Mouse (Mus musculus): ENCODE measurements around the gene Mrpl17. TPM values are rescaled to one million over a fixed set of nuclear protein-coding genes. Genes with fewer than 3 reads are reported as not detected.
A peak's percentile ranks its signal among the peaks of the same experiment; 100 is the strongest.
"Not testable (repeated sequence)": the region's sequence is repeated elsewhere in the genome, so short reads cannot be mapped to it uniquely, and the experiment has no call there.

The Mrpl17 gene
- 554 TPM for polyA plus RNA-seq (2012; fragmentation: generic; extraction: Trizol)
- long read RNA-seq, experiment 1, full-length matches to known transcripts: 138 of 148 reads
- long read RNA-seq, experiment 1, partial matches to known transcripts: 6 of 148 reads
- long read RNA-seq, experiment 1, other reads (novel, unspliced or antisense): 4 of 148 reads
- long read RNA-seq, experiment 2, full-length matches to known transcripts: 57 of 58 reads
- long read RNA-seq, experiment 2, partial matches to known transcripts: 0 of 58 reads
- long read RNA-seq, experiment 2, other reads (novel, unspliced or antisense): 1 of 58 reads

GRCm38 (mm10) chr7:105810877-105811489 is at the start of gene Mrpl17:
Gene Mrpl17, minus strand, starts transcription at chr7:105811099.
- peak within 1 kb of the TSS; percentile 82 for H3ac ChIP-seq (ENCODE audit: control insufficient read depth, insufficient read length, low read depth)
- no peaks in the 10 kb centered on the region for H3K27me3 ChIP-seq (ENCODE audit: control insufficient read depth, insufficient read depth, insufficient read length)
- peaks cover 19% of the 10 kb centered on the region for H3K36me3 ChIP-seq (ENCODE audit: control insufficient read depth, insufficient read depth)
- TF ChIP-seq MAX (IDR thresholded peaks at IDR 0.05) (peak; percentile 29), MYOG (IDR thresholded peaks at IDR 0.05; ENCODE audit: control insufficient read depth, extremely low read depth, insufficient read length) (no peak), CEBPB (IDR thresholded peaks at IDR 0.05; ENCODE audit: low read depth) (no peak), USF1 (IDR thresholded peaks at IDR 0.05; ENCODE audit: low read depth) (no peak), FOSL1 (IDR thresholded peaks at IDR 0.05; ENCODE audit: insufficient read depth, low read length, poor library complexity, severe bottlenecking) (no peak), CTCF (IDR thresholded peaks at IDR 0.05; ENCODE audit: control insufficient read depth, insufficient read depth, insufficient read length) (peak; percentile 90), MYOD1 (IDR thresholded peaks at IDR 0.05; ENCODE audit: control insufficient read depth, insufficient read length, low read depth) (no peak)
- H3K4me3 ChIP-seq (ENCODE audit: insufficient read depth, poor library complexity, severe bottlenecking): peak within 1 kb of the TSS; percentile 80
- H3K79me2 ChIP-seq (ENCODE audit: control insufficient read depth, insufficient read depth): peaks cover 19% of the 10 kb centered on the region
- H3K79me3 ChIP-seq (ENCODE audit: low read depth): peaks cover 15% of the 10 kb centered on the region

- H3K79me3 ChIP-seq (ENCODE audit: low read depth); H3K4me3 ChIP-seq (ENCODE audit: insufficient read depth, poor library complexity, severe bottlenecking); H3K36me3 ChIP-seq (ENCODE audit: control insufficient read depth, insufficient read depth); H3K79me2 ChIP-seq (ENCODE audit: control insufficient read depth, insufficient read depth); H3K27me3 ChIP-seq (ENCODE audit: control insufficient read depth, insufficient read depth, insufficient read length); H3ac ChIP-seq (ENCODE audit: control insufficient read depth, insufficient read length, low read depth): not testable (repeated sequence)
These were observed 45.0 kb upstream of the Mrpl17 start for GRCm38 (mm10) chr7:105855718-105856560.

- Histone ChIP-seq H3K79me3 (ENCODE audit: low read depth) (no peaks in the 10 kb centered on the region), H3K4me3 (ENCODE audit: insufficient read depth, poor library complexity, severe bottlenecking) (no peak overlapping the region), H3K79me2 (ENCODE audit: control insufficient read depth, insufficient read depth) (no peaks in the 10 kb centered on the region), H3K27me3 (ENCODE audit: control insufficient read depth, insufficient read depth, insufficient read length) (no peaks in the 10 kb centered on the region), H3K36me3 (ENCODE audit: control insufficient read depth, insufficient read depth) (no peaks in the 10 kb centered on the region), H3ac (ENCODE audit: control insufficient read depth, insufficient read length, low read depth) (no peak overlapping the region)
- TF ChIP-seq MYOD1 (IDR thresholded peaks at IDR 0.05; ENCODE audit: control insufficient read depth, insufficient read length, low read depth): no peak
- TF ChIP-seq MAX (IDR thresholded peaks at IDR 0.05): no peak
- TF ChIP-seq USF1 (IDR thresholded peaks at IDR 0.05; ENCODE audit: low read depth): no peak
- no peak for TF ChIP-seq MYOG (IDR thresholded peaks at IDR 0.05; ENCODE audit: control insufficient read depth, extremely low read depth, insufficient read length)
- no peak for TF ChIP-seq FOSL1 (IDR thresholded peaks at IDR 0.05; ENCODE audit: insufficient read depth, low read length, poor library complexity, severe bottlenecking)
- no peak for TF ChIP-seq CTCF (IDR thresholded peaks at IDR 0.05; ENCODE audit: control insufficient read depth, insufficient read depth, insufficient read length)
- no peak for TF ChIP-seq CEBPB (IDR thresholded peaks at IDR 0.05; ENCODE audit: low read depth)
These were observed 13.4 kb upstream of the Mrpl17 start for GRCm38 (mm10) chr7:105824281-105824680.

- H3K36me3 ChIP-seq (ENCODE audit: control insufficient read depth, insufficient read depth): no peaks in the 10 kb centered on the region
- no peaks in the 10 kb centered on the region for H3K27me3 ChIP-seq (ENCODE audit: control insufficient read depth, insufficient read depth, insufficient read length)
- no peaks in the 10 kb centered on the region for H3K79me2 ChIP-seq (ENCODE audit: control insufficient read depth, insufficient read depth)
- no peaks in the 10 kb centered on the region for H3K79me3 ChIP-seq (ENCODE audit: low read depth)
- no peak for TF ChIP-seq FOSL1 (IDR thresholded peaks at IDR 0.05; ENCODE audit: insufficient read depth, low read length, poor library complexity, severe bottlenecking)
- TF ChIP-seq CEBPB (IDR thresholded peaks at IDR 0.05; ENCODE audit: low read depth): no peak
- no peak for TF ChIP-seq MAX (IDR thresholded peaks at IDR 0.05)
- TF ChIP-seq MYOG (IDR thresholded peaks at IDR 0.05; ENCODE audit: control insufficient read depth, extremely low read depth, insufficient read length): no peak
- no peak for TF ChIP-seq USF1 (IDR thresholded peaks at IDR 0.05; ENCODE audit: low read depth)
- no peak for TF ChIP-seq MYOD1 (IDR thresholded peaks at IDR 0.05; ENCODE audit: control insufficient read depth, insufficient read length, low read depth)
- TF ChIP-seq CTCF (IDR thresholded peaks at IDR 0.05; ENCODE audit: control insufficient read depth, insufficient read depth, insufficient read length): no peak
- no peak overlapping the region for H3ac ChIP-seq (ENCODE audit: control insufficient read depth, insufficient read length, low read depth)
- no peak overlapping the region for H3K4me3 ChIP-seq (ENCODE audit: insufficient read depth, poor library complexity, severe bottlenecking)
These were observed 7.6 kb upstream of the Mrpl17 start for GRCm38 (mm10) chr7:105818483-105818882.

GRCm38 (mm10) chr7:105816736-105817135 is 5.8 kb upstream of the Mrpl17 start:
- H3K79me2 ChIP-seq (ENCODE audit: control insufficient read depth, insufficient read depth): no peaks in the 10 kb centered on the region
- H3K79me3 ChIP-seq (ENCODE audit: low read depth): no peaks in the 10 kb centered on the region
- H3K36me3 ChIP-seq (ENCODE audit: control insufficient read depth, insufficient read depth): no peaks in the 10 kb centered on the region
- H3ac ChIP-seq (ENCODE audit: control insufficient read depth, insufficient read length, low read depth): no peak overlapping the region
- H3K4me3 ChIP-seq (ENCODE audit: insufficient read depth, poor library complexity, severe bottlenecking): no peak overlapping the region
- TF ChIP-seq CTCF (IDR thresholded peaks at IDR 0.05; ENCODE audit: control insufficient read depth, insufficient read depth, insufficient read length): no peak
- TF ChIP-seq MYOD1 (IDR thresholded peaks at IDR 0.05; ENCODE audit: control insufficient read depth, insufficient read length, low read depth): no peak
- no peak for TF ChIP-seq USF1 (IDR thresholded peaks at IDR 0.05; ENCODE audit: low read depth)
- TF ChIP-seq MAX (IDR thresholded peaks at IDR 0.05): no peak
- TF ChIP-seq MYOG (IDR thresholded peaks at IDR 0.05; ENCODE audit: control insufficient read depth, extremely low read depth, insufficient read length): no peak
- no peak for TF ChIP-seq FOSL1 (IDR thresholded peaks at IDR 0.05; ENCODE audit: insufficient read depth, low read length, poor library complexity, severe bottlenecking)
- H3K27me3 ChIP-seq (ENCODE audit: control insufficient read depth, insufficient read depth, insufficient read length): no peaks in the 10 kb centered on the region

Data from C2C12 (cell line).